Mouse (Mus musculus): ENCODE measurements around the gene Prcp. TPM values are rescaled to one million over a fixed set of nuclear protein-coding genes. Genes with fewer than 3 reads are reported as not detected.
"Not testable (repeated sequence)": the region's sequence is repeated elsewhere in the genome, so short reads cannot be mapped to it uniquely, and the experiment has no call there.

Gene Prcp
- polyA plus RNA-seq, 1 experiment from 2014 or later: 22.8 TPM

GRCm38 (mm10) chr7:92904285-92904684 is 30.0 kb downstream of the Prcp start:
- H3K27me3 ChIP-seq (replicated peaks; ENCODE audit: control insufficient read depth, insufficient read depth, low read length); H3K4me3 ChIP-seq (ENCODE audit: low read length); H3K27ac ChIP-seq (ENCODE audit: low read length); H3K9ac ChIP-seq (ENCODE audit: low read depth, low read length); H3K36me3 ChIP-seq (ENCODE audit: control insufficient read depth, insufficient read depth, low read length); H3K4me1 ChIP-seq (ENCODE audit: control insufficient read depth, insufficient read depth, low read length); H3K4me2 ChIP-seq (ENCODE audit: low read depth, low read length); H3K9me3 ChIP-seq (ENCODE audit: control insufficient read depth, low read length): not testable (repeated sequence)
- 54% methylated on average over 7 of the region's 7 CpGs for WGBS
- ATAC-seq: peak; percentile 38; the same call in 1 of the 2 replicates

DNA sequence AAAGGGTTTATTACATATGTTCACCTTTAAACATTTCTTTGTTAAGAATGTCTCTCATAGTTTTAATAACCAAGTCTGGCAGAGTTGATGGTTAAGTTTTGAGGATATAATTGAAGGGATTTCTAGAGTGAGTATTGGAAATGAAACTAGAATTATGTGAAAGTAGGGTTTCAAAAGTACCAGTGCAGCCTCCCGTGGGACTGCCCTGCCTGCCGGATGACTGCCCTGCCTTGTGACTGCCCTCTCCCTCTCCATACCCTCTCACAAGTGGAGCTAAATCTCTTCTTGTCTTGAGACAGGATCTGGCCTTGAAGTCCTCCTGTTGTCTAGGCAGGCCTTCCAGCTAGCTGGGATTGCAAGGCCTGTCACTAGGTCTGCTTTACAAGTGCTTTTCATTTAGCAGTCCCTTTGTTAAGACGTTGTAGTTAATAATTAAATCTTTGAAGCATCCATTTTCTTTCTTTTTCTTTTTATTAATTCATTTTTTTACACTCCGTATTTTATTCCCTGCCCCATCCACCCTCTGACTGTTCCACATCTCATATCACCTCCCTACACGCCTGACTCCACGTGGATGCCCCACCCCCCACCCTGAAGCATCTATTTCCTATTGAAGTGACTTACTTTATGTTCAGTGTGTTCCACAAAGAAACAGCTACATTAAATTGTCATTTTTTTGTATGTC is 46.0 kb downstream of the Prcp start:
- H3K27ac ChIP-seq (ENCODE audit: low read length): no peak overlapping the region
- H3K36me3 ChIP-seq (ENCODE audit: control insufficient read depth, insufficient read depth, low read length): no peaks in the 10 kb centered on the region
- no peak overlapping the region for H3K9ac ChIP-seq (ENCODE audit: low read depth, low read length)
- no peaks in the 10 kb centered on the region for H3K9me3 ChIP-seq (ENCODE audit: control insufficient read depth, low read length)
- no peaks in the 10 kb centered on the region for H3K27me3 ChIP-seq (replicated peaks; ENCODE audit: control insufficient read depth, insufficient read depth, low read length)
- H3K4me2 ChIP-seq (ENCODE audit: low read depth, low read length): no peak overlapping the region
- no peaks in the 10 kb centered on the region for H3K4me1 ChIP-seq (ENCODE audit: control insufficient read depth, insufficient read depth, low read length)
- 84% methylated on average over 6 of the region's 6 CpGs for WGBS
- ATAC-seq: no peak
- H3K4me3 ChIP-seq (ENCODE audit: low read length): no peak overlapping the region

- Histone ChIP-seq H3K4me1 (ENCODE audit: control insufficient read depth, insufficient read depth, low read length) (no peaks in the 10 kb centered on the region), H3K9me3 (ENCODE audit: control insufficient read depth, low read length) (no peaks in the 10 kb centered on the region), H3K36me3 (ENCODE audit: control insufficient read depth, insufficient read depth, low read length) (no peaks in the 10 kb centered on the region), H3K4me2 (ENCODE audit: low read depth, low read length) (no peak overlapping the region), H3K9ac (ENCODE audit: low read depth, low read length) (no peak overlapping the region), H3K27me3 (replicated peaks; ENCODE audit: control insufficient read depth, insufficient read depth, low read length) (no peaks in the 10 kb centered on the region), H3K27ac (ENCODE audit: low read length) (no peak overlapping the region), H3K4me3 (ENCODE audit: low read length) (no peak overlapping the region)
- WGBS: 79% methylated on average over 2 of the region's 2 CpGs
- ATAC-seq: no peak
Measured at GRCm38 (mm10) chr7:92920857-92921172, 46.5 kb downstream of the Prcp start.

GRCm38 (mm10) chr7:92932792-92933191 is 58.5 kb downstream of the Prcp start:
- 83% methylated on average over 8 of the region's 8 CpGs for whole genome bisulfite sequencing
- no peak overlapping the region for H3K4me2 ChIP-seq (ENCODE audit: low read depth, low read length)

GRCm38 (mm10) chr7:92933308-92933948 is 59.2 kb downstream of the Prcp start:
- not testable (repeated sequence) for H3K27ac ChIP-seq (ENCODE audit: low read length); H3K9me3 ChIP-seq (ENCODE audit: control insufficient read depth, low read length); H3K9ac ChIP-seq (ENCODE audit: low read depth, low read length); H3K4me1 ChIP-seq (ENCODE audit: control insufficient read depth, insufficient read depth, low read length); H3K27me3 ChIP-seq (replicated peaks; ENCODE audit: control insufficient read depth, insufficient read depth, low read length); H3K4me2 ChIP-seq (ENCODE audit: low read depth, low read length); H3K36me3 ChIP-seq (ENCODE audit: control insufficient read depth, insufficient read depth, low read length); ATAC-seq; H3K4me3 ChIP-seq (ENCODE audit: low read length)
- 61% methylated on average over 4 of the region's 4 CpGs for WGBS

More at GRCm38 (mm10) chr7:92932792-92933191, 58.5 kb downstream of the Prcp start:
- no peaks in the 10 kb centered on the region for H3K36me3 ChIP-seq (ENCODE audit: control insufficient read depth, insufficient read depth, low read length)
- no peaks in the 10 kb centered on the region for H3K27me3 ChIP-seq (replicated peaks; ENCODE audit: control insufficient read depth, insufficient read depth, low read length)
- H3K4me3 ChIP-seq (ENCODE audit: low read length): no peak overlapping the region
- H3K27ac ChIP-seq (ENCODE audit: low read length): no peak overlapping the region
- ATAC-seq: no peak
- H3K9ac ChIP-seq (ENCODE audit: low read depth, low read length): no peak overlapping the region
- H3K9me3 ChIP-seq (ENCODE audit: control insufficient read depth, low read length): no peaks in the 10 kb centered on the region
- no peaks in the 10 kb centered on the region for H3K4me1 ChIP-seq (ENCODE audit: control insufficient read depth, insufficient read depth, low read length)

- H3K9ac ChIP-seq (ENCODE audit: low read depth, low read length): no peak overlapping the region
- H3K4me2 ChIP-seq (ENCODE audit: low read depth, low read length): no peak overlapping the region
- 60% methylated on average over 5 of the region's 5 CpGs for WGBS
- no peaks in the 10 kb centered on the region for H3K9me3 ChIP-seq (ENCODE audit: control insufficient read depth, low read length)
- no peaks in the 10 kb centered on the region for H3K36me3 ChIP-seq (ENCODE audit: control insufficient read depth, insufficient read depth, low read length)
- H3K4me3 ChIP-seq (ENCODE audit: low read length): no peak overlapping the region
- no peak overlapping the region for H3K27ac ChIP-seq (ENCODE audit: low read length)
- H3K4me1 ChIP-seq (ENCODE audit: control insufficient read depth, insufficient read depth, low read length): no peaks in the 10 kb centered on the region
- ATAC-seq: no peak
- no peaks in the 10 kb centered on the region for H3K27me3 ChIP-seq (replicated peaks; ENCODE audit: control insufficient read depth, insufficient read depth, low read length)
Measured at GRCm38 (mm10) chr7:92936747-92937146, 62.5 kb downstream of the Prcp start.

- H3K4me1 ChIP-seq (ENCODE audit: control insufficient read depth, insufficient read depth, low read length): no peaks in the 10 kb centered on the region
- H3K27ac ChIP-seq (ENCODE audit: low read length): no peak overlapping the region
- H3K4me3 ChIP-seq (ENCODE audit: low read length): no peak overlapping the region
- H3K9ac ChIP-seq (ENCODE audit: low read depth, low read length): no peak overlapping the region
- WGBS: 28% methylated on average over 6 of the region's 6 CpGs
- no peak for ATAC-seq
- H3K4me2 ChIP-seq (ENCODE audit: low read depth, low read length): no peak overlapping the region
- no peaks in the 10 kb centered on the region for H3K9me3 ChIP-seq (ENCODE audit: control insufficient read depth, low read length)
- H3K27me3 ChIP-seq (replicated peaks; ENCODE audit: control insufficient read depth, insufficient read depth, low read length): no peaks in the 10 kb centered on the region
- no peaks in the 10 kb centered on the region for H3K36me3 ChIP-seq (ENCODE audit: control insufficient read depth, insufficient read depth, low read length)
Measured at GRCm38 (mm10) chr7:92937955-92938354, 63.7 kb downstream of the Prcp start.

DNA sequence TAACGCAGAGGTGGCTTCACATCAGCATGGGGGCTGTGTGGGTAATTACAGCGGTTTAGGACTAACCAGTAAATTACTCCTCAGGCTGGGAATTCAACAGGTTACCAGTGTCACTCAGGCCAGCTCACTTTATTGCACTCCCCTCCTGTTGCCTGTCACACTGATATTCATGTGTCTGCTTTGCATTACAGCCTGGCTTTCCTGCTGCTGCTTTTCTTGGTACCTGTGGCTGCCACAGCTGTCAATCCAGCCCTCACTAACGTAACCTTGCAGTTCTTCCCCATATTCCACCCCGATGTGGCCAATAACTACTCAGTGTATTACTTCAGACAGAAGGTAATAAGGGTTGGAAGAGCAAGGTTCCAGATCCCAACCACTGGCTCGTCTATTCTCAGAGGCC is 65.5 kb downstream of the Prcp start:
- WGBS: 65% methylated on average over 5 of the region's 5 CpGs

GRCm38 (mm10) chr7:92950775-92951174 is 76.5 kb downstream of the Prcp start:
- no peaks in the 10 kb centered on the region for H3K27me3 ChIP-seq (replicated peaks; ENCODE audit: control insufficient read depth, insufficient read depth, low read length)
- H3K36me3 ChIP-seq (ENCODE audit: control insufficient read depth, insufficient read depth, low read length): no peaks in the 10 kb centered on the region
- no peak overlapping the region for H3K9ac ChIP-seq (ENCODE audit: low read depth, low read length)
- no peaks in the 10 kb centered on the region for H3K9me3 ChIP-seq (ENCODE audit: control insufficient read depth, low read length)
- H3K27ac ChIP-seq (ENCODE audit: low read length): no peak overlapping the region
- WGBS: 75% methylated on average over 3 of the region's 3 CpGs
- no peaks in the 10 kb centered on the region for H3K4me1 ChIP-seq (ENCODE audit: control insufficient read depth, insufficient read depth, low read length)
- no peak overlapping the region for H3K4me2 ChIP-seq (ENCODE audit: low read depth, low read length)
- H3K4me3 ChIP-seq (ENCODE audit: low read length): no peak overlapping the region
- 0 out of 2 replicates have a peak, but pooled peaks have one; percentile 21 for ATAC-seq

More for the DNA sequence above, 65.5 kb downstream of the Prcp start:
- no peak overlapping the region for H3K4me2 ChIP-seq (ENCODE audit: low read depth, low read length)
- no peaks in the 10 kb centered on the region for H3K4me1 ChIP-seq (ENCODE audit: control insufficient read depth, insufficient read depth, low read length)
- H3K9me3 ChIP-seq (ENCODE audit: control insufficient read depth, low read length): no peaks in the 10 kb centered on the region
- no peak overlapping the region for H3K4me3 ChIP-seq (ENCODE audit: low read length)
- no peak overlapping the region for H3K27ac ChIP-seq (ENCODE audit: low read length)
- ATAC-seq: no peak
- no peaks in the 10 kb centered on the region for H3K36me3 ChIP-seq (ENCODE audit: control insufficient read depth, insufficient read depth, low read length)
- H3K27me3 ChIP-seq (replicated peaks; ENCODE audit: control insufficient read depth, insufficient read depth, low read length): no peaks in the 10 kb centered on the region
- no peak overlapping the region for H3K9ac ChIP-seq (ENCODE audit: low read depth, low read length)

GRCm38 (mm10) chr7:92952210-92952609 is 77.9 kb downstream of the Prcp start:
- Histone ChIP-seq H3K27ac (ENCODE audit: low read length) (no peak overlapping the region), H3K36me3 (ENCODE audit: control insufficient read depth, insufficient read depth, low read length) (no peaks in the 10 kb centered on the region), H3K4me1 (ENCODE audit: control insufficient read depth, insufficient read depth, low read length) (no peaks in the 10 kb centered on the region), H3K9me3 (ENCODE audit: control insufficient read depth, low read length) (no peaks in the 10 kb centered on the region), H3K9ac (ENCODE audit: low read depth, low read length) (no peak overlapping the region), H3K27me3 (replicated peaks; ENCODE audit: control insufficient read depth, insufficient read depth, low read length) (no peaks in the 10 kb centered on the region), H3K4me3 (ENCODE audit: low read length) (no peak overlapping the region), H3K4me2 (ENCODE audit: low read depth, low read length) (no peak overlapping the region)
- no peak for ATAC-seq
- WGBS: 69% methylated on average over 2 of the region's 2 CpGs
